Mouse (Mus musculus) spleen, embryonic (tissue): ENCODE data around the gene Ifitm1.
"Not testable (repeated sequence)": the region's sequence is repeated elsewhere in the genome, so short reads cannot be mapped to it uniquely, and the experiment has no call there.

Source experiments
- CTCF ChIA-PET: fragments of 350-600 bp; sonication (Branson Sonifier 250); formaldehyde crosslinking; loops from one replicate; lab custom pipeline; 2022; lab: Charles Lee

Gene Ifitm1

DNA sequence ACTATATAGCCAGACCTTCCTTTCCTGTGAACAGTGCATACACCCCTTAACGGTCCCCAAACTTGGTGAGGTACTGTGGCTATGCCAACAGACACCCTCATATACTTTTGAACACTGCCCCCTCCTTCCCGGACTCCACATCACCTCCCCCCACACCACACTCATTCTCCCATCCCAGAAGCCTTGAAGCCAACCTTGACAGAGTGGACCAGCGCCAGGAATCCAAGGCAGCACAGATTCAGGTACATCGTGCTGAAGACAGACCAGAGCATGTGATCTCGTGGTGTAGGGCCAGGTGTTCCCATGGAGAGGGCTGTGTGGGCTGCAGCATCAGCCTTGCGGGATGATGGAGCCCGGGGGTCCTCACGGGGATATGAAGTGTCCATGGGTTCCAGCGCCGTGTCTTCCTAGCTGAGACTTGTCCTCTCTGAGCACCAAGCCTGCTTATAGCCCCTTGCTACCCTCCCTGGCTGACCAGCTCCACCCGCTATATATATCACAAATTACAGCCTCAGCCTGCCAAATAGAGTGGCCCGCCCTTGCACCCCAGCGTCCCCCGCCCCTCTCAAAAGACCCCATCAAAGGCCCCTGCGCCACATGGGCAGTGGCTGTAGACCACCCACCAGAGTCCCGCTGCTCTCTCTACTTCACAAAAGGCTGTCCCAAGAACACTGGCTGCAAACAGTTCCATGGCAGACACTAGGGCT is 17.0 kb upstream of the Ifitm1 start, which contains the start of gene Ifitm5:
Ifitm5 (minus strand) TSS at position 468 of the 707 bp plus-strand sequence.
- CTCF ChIA-PET: no interaction called here

DNA sequence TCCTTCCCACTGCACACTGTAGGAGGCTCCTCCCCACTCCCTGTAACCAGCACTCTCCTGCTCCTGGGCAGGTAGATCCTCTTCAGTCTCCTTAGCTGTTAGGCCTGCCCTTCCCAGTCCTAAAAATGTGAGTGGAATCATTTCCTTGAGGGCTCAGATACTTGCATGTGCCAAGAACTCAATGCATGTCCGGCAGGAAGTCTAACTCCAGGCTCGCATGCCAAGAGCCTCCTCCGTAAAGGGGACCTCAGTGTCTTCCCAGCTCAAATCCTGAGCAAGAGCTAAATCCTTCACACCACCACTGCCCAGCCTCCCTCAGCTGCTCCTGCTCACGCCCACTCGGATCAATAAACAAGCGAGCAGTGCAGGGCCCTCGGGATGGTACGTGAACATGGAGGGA is 16.0 kb upstream of the Ifitm1 start:
- CTCF ChIA-PET: no interaction called here

DNA sequence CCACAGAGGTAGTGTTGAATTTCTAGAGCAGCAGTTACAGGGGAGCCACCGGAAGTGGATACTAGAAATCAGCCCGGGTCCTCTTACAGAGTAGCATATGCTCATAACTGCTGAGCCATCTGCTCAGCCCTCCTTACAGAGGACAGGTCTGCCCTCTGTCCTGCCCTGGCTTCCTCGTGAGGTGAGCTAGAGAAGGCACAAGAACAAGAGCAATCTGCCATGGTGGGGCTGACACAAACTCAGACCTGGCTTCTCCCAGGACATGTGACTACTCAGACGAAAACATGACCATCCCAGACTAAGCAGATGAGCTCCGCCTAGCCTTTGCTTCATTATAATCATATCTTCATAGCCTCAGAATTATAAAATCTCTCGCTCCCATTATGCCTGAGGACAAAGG is 15.3 kb upstream of the Ifitm1 start:
- CTCF ChIA-PET: interaction anchor here (0.6 kb wide), 2 partner anchors 120 to 142 kb away, joined by 7 read pairs; no protein-coding TSS in a partner anchor

DNA sequence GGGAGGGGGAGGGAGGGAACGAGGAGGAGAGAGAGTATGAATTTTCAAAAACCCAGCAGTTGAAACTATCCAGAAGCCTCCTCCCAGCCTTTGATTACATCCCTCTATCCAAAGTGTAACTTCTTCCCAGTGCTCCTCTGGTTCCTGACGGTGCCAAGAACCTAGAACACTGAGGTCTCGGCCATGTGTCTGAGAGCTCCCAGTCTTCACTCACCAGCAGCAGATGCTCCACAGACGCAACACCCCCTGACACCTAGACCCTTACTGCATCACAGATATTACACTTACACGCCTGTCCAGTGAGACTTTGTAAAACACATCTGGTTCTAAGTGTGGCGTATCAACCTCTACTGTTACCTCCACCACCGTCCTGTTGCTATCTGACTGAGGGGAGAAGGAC is 14.6 kb upstream of the Ifitm1 start:
- CTCF ChIA-PET: interaction anchor here (0.6 kb wide), 3 partner anchors 12 to 141 kb away, joined by 4 to 7 read pairs (median 7); no protein-coding TSS in a partner anchor

DNA sequence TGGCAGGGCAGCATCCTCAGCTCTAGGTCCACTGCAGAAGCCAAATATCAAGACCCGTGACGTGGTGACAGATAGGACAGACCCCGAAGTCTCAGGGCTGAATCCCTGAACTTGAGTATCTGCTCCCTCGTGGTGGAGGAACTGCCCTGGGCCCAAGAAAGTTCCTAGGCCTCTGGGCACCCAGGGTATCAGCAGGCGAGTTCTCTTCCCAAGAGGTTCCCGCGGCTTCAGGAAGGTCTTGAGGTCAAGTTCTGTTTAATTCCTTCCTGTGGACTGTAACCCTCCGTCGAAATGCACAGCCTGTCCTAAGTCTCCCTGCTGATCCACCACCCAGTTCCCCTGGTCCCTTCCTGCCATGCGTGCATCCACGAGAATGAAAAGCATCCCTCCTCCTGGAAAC is 13.9 kb upstream of the Ifitm1 start:
- CTCF ChIA-PET: no interaction called here

DNA sequence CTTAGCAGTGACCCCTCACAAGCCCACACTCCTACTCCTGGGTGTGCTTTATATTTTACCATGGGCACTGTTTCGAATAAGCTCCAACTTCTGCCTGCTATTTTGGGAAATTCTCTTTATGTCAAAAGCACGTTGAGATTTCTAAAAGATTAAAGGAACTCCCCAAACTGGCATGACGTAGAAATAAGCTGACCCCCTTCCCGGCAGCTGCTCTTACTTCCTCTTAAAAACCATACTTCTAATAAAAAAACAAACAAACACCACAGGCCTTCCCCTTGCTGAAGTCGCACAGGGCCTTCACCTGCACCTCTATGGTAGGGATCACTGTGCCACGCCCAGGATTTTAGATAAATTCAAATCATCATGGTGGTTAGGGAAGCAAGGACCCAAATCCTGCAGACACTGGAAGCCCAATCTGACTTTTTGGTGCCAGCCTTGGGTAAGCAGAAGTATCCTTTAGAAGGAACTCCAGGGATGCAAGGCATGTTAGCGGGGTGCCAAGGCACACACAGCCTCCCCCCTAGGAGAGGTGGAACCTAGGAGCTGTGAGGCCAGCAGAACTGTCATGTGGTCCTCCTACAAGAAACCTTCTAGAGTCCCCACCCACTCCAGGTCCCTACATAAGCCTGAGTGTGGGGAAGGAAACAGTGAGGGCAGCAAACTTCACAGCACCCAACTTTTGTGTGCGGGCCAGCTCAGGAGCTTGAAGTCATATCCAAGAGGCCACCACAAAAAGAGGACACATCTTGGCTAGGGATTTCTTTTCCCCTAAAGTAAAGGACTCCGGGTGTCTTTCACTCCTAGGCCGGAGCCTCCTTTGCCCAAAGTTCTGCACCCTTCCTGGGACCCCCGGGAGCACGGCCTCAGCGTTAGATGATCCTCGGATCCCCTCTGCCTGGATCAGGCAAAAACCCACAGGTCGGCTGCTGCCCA is 13.0 kb upstream of the Ifitm1 start:
- CTCF ChIA-PET: no interaction called here

DNA sequence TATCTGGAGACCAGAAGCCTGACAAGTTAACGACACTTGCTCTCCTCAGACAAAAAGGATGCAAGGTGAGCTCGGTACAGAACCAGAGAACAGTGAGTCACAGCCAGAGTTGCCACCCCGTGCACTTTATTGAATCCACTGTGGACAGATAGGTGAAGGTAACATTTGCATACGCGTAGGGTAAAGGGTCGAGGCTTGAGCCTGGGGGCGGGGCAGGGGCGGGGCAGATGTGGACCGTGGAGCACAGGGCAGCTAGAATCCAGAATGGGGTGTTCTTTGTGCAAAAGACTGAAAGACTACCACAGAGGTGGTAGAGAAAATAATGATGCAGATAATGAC is 12.3 kb upstream of the Ifitm1 start:
- CTCF ChIA-PET: no interaction called here

DNA sequence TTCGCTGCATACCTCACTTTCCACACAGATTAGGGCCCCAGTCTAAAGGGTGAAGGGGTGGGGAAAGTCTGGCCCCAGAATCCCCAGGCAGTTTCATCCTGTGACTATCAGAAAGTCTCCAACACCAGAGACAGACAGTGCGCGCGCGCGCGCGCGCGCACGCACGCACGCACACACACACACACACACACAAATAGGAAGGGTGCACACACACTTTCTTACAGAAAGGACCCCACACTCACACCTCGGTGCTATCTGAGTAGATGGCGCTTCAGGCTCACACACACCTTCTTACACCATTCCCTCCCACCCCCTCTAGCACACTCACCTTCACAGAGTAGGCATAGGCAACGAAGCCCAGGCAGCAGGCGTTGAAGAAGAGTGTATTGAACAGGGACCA is 11.7 kb upstream of the Ifitm1 start:
- CTCF ChIA-PET: no interaction called here

DNA sequence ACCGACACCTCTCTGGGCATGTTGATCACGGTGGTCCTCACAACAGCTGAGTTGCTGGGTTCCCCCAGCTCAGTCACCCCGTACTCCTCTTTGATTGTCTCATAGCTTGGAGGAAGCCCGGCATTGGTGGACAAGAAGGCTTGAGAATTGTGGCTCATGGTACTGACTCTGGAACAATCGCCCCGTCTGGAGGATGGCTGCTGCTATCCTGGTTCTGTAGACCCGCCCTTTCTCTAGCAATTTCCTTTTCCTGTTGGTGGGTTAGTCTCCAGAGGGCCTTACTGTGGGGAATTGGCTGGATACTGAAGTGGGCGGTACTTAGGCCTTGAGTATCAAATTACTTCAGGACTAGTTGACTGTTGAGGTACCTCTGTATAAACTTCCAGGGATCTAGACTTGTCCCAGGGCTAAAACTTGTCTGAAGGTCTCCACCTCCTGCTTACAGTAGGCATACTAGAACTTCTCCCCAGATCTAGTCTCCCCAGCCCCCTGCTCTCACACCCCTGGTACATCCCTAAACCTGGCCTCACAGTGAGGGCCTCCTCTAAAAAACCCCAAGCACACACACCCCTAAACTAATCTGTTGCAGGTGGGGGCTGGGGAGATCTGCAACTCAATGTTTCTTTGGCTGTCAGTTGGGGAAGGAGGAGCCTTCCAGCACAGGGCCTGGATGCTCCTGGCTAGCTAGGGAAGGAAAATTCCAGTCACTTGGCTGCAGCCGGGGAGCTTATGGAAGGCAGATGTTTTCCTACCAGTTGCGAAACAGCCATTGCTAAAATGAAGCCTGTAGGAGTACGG is 11.1 kb upstream of the Ifitm1 start, which contains the start of the genes Gm45717 and Ifitm2:
Gm45717 (minus strand) TSS at position 180 of the 798 bp plus-strand sequence.
Ifitm2 (minus strand) TSS at position 230 of the 798 bp plus-strand sequence.
- CTCF ChIA-PET: no interaction called here

DNA sequence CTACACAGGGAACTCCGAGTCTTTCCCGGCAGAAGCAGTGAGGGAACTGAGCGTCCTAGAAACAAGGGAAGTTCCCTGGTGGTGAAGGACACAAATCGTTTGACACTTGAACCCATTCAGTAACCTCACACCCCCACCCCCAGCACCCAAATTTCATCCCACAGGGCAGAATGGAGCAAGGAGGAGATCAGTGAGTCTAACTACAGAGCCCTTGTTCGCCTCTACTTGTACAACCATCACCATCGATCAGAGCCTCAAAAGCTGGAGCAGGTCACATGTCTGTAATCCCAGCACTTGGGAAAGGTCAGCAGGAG is 10.5 kb upstream of the Ifitm1 start:
- CTCF ChIA-PET: interaction anchor here (0.7 kb wide), 2 partner anchors 115 to 498 kb away, joined by 4 read pairs; no protein-coding TSS in a partner anchor

DNA sequence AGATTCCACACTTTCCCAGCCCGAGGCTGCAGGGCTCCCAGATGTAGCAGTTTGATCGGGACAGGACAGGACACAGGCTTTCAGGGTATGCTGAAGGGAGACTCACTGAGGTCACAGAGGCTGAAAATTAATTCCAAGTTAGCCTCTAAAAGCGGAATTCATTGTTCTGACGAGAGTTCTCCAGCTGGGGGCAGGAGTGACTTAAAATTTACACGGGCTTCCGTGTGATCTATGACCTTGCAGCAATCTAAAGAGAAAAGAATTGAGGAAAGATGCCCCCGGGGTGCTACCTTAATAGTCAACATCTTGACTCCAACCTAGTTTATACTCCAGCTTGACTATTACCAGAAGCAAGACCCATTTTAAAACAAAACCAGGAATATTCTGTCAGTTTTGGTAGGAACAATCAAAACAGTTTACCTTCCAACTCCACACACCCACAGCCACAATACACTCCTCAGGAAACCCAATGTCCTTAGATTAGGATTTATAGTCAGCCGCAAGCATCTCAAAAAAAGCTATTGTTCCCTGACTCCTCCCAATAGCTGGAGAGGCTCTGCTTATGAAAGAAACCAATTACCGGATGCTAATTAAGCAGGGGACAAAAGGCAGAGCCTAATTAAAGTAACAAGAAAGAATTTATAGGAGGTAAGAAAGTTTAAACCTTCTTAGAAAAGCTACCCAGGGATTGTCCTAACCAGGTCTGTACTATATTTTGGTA is 7.7 kb upstream of the Ifitm1 start:
- CTCF ChIA-PET: interaction anchor here (0.6 to 1.3 kb wide), 3 partner anchors 18 to 89 kb away, joined by 3 to 5 read pairs (median 4); partner anchors contain the start of gene Pgghg

DNA sequence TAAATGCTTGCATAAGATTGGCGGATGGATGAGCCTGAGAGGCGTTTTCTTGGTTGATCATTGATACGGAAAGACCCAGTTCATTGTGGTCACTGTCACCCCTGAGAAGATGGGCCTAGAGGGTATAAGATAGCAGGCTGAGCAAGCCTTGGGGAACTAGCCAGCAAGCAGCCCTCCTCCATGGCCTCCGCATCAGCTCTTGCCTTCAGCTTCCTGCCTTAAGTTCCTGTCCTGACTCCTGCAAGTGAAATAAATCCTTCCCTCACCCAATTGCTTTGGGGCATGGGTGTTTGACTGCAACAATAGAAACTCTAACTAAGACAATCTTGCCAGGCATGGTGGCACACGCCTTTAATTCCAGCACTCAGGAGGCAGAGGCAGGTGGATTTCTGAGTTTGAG is 7.0 kb upstream of the Ifitm1 start:
- CTCF ChIA-PET: no interaction called here

DNA sequence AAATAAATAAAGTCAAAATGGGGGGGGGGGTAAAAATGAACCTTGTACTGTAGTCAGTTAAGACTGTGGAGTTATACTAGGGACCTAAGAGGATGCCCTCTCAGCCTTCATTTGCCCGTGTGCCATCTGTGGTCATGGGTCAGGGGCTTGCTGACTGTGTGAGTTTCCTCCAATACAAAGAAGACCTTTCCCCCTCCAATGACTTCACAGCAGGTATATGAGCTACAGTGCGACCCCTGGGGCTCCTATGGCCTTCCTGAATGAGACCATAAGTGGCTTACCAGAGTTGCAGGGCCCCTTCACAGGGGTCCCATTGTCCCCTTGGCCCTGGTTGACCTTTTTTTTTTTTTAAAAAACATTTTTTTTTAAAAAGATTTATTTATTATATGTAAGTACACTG is 5.6 kb upstream of the Ifitm1 start:
- CTCF ChIA-PET: interaction anchor here (0.7 kb wide), 1 partner anchor 14 kb away, joined by 3 read pairs; no protein-coding TSS in a partner anchor

DNA sequence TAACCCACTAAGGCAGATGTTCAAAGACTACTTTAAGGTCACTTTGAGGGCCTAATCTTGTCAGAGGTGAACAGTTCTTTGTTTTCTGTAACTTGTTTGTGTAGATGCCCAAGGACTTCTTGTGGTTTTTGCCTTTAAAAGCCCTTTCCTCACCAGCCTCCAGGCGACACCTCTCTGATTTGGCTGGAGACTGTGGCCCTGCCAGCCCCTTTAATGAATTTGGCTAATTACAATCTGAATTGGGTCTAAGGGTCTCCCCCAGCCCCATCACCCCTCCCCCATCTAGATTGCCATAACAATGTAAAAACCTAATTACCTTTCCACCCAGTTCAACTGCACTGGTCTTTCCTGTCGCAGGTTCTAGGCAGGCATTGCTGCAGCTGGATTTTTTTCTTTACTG is 4.3 kb upstream of the Ifitm1 start:
- CTCF ChIA-PET: no interaction called here

DNA sequence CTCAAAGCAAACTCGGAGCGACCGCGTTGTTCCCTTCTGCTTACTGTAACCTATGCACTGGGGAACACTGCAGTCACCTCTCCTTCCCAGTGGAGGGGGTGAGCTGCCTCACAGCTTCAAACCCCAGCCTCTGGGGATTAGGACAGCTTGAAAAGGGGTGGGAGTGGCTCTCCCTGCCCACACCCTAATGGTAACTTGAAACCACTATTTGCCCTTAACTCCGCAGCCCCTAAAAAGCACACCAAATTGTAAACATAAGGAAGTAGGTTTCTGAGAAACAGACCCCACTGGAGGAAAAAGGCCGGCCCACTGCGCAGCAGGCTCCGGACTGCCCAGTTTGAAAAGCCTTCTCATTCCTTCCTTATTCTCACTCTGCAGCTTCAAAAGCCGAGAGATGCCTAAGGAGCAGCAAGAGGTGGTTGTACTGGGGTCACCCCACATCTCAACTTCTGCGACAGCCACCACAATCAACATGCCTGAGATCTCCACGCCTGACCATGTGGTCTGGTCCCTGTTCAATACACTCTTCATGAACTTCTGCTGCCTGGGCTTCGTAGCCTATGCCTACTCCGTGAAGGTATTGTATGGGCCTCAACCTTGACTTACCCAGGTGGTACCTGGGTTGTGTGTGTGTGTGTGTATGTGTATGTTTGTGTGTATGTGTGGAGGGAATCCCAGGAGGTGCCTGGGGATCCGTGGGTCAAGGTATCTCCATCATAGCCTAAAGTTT is 1.0 kb downstream of the Ifitm1 start:
- CTCF ChIA-PET: no interaction called here

DNA sequence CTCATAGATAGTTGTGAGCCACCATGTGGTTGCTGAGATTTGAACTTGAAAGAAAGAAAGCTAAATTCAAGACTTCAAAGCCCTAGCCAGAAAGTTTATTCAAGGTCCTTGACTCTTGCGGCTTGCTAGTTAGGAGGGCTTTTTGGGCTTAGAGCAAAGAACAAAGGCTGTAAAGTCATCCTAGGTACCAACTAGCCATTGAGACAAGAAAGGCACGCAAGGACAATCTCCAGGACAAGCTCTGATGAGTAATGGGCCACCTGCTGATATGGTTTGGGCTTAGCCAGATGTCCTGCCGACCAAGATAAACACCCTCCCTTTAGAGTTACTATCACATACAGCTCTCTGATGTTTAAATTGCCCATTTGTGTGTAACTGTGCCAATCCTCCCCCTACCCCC is 1.7 kb downstream of the Ifitm1 start:
- CTCF ChIA-PET: not testable (repeated sequence)

DNA sequence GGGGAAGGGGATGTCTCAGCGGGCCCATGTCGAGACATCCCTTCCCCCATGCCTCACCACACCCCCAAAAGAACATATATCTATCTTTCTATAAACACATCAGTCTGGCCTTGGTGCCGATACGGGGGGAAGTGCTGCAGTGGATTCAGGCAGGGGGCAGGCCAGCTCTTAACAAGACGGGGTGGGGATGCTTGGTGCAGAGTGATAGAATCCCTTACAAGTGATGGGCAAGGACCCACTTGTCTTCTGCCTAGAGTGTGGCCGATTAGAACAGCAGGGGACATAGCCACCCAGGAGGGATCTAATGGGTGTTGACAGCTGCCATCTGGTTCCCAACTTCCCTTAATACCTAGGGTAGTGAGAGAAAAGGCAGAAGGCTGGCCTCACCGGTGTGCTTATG is 3.9 kb downstream of the Ifitm1 start:
- CTCF ChIA-PET: interaction anchor here (0.7 kb wide), 1 partner anchor 24 kb away, joined by 11 read pairs; no protein-coding TSS in a partner anchor

DNA sequence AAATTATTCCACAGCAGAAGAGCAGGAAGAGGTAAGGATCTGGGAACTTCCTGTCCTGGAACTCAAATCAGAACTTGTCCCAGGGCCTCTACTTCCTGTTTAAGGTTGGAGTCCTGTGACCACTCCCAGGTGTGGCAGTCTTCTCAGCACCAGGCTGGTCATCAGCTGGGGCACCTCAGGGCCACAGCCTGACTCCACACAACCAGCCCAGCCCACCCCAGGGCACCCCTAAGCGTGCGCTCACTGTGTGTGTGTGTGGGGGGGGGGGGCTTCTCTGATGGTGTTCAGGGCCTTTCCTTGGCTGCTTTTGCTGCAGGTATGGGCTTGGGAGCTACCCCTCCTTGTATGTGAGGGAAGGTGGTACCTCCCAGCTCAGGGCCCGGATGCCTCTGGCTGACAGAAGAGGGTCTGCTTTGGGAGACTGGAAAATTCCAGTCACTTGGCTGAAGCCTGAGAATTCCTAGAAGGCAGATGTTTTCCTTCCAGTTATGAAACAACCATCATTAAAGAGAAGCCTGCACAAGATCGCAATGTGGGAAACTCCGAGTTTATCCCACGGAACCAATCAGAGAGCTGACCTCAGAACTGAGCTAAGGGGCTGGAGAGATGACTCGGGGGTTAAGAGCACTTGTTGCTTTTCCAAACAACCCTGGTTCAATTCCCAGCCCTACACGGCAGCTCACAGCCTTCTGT is 4.6 kb downstream of the Ifitm1 start:
- CTCF ChIA-PET: no interaction called here

DNA sequence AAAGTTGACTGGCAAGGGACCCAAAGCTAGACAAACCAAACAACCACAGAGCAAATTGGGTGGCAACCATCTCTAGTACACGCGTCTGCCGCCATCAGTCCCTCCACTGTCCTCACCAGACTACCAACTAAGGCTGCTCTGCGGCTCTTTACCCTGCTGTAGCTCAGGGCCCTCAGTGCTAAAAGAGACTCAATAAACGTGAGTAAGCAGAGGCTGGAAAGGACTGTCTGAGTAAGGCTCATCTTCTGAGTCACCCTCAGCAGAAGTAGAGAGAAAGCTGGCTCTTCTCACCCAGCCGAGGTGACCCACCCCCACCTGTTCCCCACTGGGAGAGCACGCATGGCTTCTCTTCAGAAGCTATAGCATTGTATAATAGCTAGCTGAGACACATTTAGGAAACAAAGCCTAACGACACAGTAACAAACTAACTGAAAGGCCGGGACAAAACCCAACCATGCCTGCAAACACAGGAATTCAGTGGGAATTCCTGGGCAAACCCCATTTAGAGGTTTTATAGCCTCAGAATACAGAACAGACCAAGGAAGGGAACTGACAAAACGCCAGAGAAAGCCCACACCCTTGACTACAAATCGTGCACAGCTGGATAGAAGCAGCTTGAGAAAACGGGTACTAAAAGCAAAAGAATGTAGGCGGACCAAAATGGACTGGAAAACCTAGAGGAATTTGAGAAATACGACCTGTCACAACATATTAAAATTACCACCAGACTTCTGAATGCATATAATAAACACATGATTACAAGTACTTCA is 6.6 kb downstream of the Ifitm1 start:
- CTCF ChIA-PET: interaction anchor here (0.6 kb wide), 1 partner anchor 24 kb away, joined by 4 read pairs; no protein-coding TSS in a partner anchor
